Mouse (Mus musculus): Measurements from ENCODE around the gene Ndufv2. TPM values are rescaled to one million over a fixed set of nuclear protein-coding genes. Genes with fewer than 3 reads are reported as not detected.

Gene Ndufv2
- 509 and 523 TPM in 2 replicates for polyA plus RNA-seq (2015; fragmentation: Nextera tagmentation; extraction: Ambion mirVana)

DNA sequence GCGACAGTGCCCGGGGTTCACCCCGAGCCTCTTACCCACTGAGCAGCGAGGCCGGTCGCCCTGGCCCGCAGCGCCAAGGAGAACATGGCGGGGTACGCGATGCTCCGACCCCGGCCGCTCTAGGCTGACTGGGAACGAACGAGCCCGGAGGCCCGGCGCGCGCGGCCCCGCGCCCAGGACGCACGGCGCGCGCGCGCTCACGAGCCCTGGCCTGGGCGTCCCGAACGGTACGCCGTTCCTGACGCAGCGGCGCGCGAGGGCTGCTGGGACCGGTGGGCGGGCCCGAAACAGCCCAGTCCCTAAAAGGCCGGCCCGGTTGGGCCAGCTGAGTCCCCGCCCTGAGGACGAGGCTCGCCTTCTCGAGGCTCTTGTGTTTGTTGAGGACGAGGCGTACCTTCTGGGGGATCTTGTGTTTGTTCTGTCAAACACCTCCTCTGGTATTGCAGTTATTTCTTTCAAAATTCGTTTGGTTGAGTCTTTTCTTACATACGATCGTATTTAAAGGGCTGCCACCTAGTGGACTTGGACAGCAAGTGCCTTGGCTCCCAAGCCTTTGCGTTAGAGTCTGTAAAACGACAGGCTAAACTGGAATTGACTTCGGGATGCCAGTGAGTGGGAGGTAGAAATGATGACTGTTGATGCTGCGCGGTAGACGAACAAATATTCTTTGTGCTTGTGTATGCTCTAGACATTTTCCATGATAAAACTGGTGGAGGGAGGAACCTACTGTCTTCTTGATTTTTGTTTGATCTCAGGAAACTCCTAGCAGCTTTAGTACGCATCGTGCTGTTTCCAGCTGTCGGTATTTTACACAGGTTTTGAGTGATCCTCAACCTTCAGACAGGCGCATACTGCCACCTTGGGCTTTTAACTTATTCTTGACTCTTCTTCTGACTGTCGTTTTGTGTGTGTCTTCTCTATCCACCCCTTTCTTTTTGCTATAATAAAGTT is at the start of gene Ndufv2:
TSS of gene Ndufv2 (minus strand) at position 180 of the 951 bp plus-strand sequence.

DNA sequence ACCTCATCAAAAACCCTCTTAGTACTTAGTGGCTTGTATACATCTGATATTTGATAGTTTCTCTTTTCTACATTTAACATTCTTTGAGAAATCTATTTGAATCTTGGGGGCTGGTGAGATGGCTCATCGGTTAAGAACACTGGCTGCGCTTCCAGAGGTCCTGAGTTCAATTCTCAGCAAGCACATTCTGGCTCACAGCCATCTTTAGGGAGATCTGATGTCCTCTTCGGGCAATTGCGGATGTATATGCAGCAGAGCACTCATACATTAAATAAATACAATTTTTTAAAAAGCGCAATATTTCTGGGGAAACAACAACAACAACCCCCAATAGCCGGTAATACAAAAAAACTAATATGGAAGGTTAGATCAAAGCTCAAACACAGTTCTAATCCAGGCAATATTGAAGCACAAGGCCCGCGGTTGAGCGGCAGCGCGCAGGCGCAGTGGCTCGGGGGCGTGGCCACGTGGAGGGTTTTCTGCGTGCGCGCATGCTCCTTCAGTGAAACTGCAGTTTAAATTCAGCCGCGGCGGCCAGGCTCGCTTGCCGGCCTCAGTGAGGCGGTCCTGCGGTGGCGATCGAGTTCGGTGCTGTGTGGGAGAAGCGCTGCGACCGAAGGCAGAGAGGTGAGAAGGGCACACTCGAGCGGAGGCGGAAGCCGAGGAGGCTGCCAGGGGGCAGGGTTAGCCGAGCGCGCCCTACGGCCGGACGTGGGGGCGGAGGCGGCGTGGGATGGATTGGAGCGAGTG is 21.9 kb upstream of the Ndufv2 start, which contains the start of gene Ddx11:
TSS of gene Ddx11 (plus strand) at position 455 of the 750 bp plus-strand sequence.

DNA sequence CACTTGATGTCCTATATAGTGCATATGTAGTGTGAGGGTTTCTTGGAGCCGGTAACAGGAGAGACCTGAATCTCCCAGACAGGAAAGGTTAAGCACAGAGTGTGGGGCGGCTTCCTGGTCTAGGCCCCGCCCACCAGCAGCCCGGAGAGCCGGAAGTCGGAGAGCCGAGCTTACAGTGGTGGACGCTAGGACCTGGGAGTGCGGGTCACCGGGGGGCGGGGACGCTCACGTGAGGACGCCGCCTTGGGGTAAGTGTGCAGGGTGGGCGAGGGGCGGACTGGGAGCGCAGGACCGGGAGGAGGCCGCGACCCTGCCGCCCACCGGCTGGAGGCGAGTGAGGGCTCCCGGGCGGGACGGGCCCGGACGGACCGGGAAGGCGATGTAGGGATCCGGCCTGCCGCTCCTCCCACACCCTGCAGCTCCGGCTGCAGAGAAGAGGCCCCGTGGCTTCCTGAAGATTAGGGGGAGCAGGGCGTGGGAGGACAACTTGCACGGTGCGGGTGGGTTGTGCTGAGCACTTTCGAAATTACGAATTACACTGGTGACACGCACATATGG is 10.1 kb upstream of the Ndufv2 start, which contains the start of gene Washc1:
TSS of gene Washc1 (plus strand) at position 144 of the 558 bp plus-strand sequence.

DNA sequence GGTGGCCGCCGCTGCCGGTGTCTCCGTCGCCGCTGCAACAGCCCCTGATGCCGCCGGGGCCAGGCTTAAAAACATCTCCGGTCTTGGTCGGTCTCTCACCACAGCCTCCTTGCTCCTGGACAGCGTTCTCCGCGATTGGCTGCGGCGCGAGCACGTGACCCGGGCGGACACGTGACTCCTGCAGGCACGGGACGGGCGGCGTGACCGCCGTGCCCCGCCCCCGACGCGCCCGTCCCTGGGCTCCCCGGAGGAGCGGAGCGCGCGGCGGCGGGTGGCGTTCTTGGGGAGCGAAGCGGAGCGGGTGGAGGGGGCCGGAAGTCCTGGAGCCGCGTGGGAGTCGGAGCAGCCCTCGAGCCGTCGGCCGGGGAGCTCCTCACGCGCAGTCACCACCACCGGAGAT is 24.4 kb downstream of the Ndufv2 start, which contains the start of gene Ankrd12:
TSS of gene Ankrd12 (minus strand) at position 156 of the 400 bp plus-strand sequence.

Other genes with a start within 250 kb of the Ndufv2 start
- 65.1 and 76.3 TPM in 2 replicates for gene Ralbp1, start 215.8 kb downstream of the Ndufv2 start, polyA plus RNA-seq (2015; fragmentation: Nextera tagmentation; extraction: Ambion mirVana)
- gene Twsg1, start 150.3 kb downstream of the Ndufv2 start, polyA plus RNA-seq (2015; fragmentation: Nextera tagmentation; extraction: Ambion mirVana): 39.1 and 39.9 TPM in 2 replicates
- gene Ankrd12, start 24.5 kb downstream of the Ndufv2 start, polyA plus RNA-seq (2015; fragmentation: Nextera tagmentation; extraction: Ambion mirVana): 157 and 169 TPM in 2 replicates
- 35.0 and 42.7 TPM in 2 replicates for gene Washc1, start 10.0 kb upstream of the Ndufv2 start, polyA plus RNA-seq (2015; fragmentation: Nextera tagmentation; extraction: Ambion mirVana)
- gene Ddx11, start 22.0 kb upstream of the Ndufv2 start, polyA plus RNA-seq (2015; fragmentation: Nextera tagmentation; extraction: Ambion mirVana): 3.8 and 4.5 TPM in 2 replicates

Data from neural tube, postnatal 0 days (tissue).